Mouse (Mus musculus) lung, adult 18-20 months (tissue): ENCODE measurements around the gene Mfap2.

ENCODE experiments used
- DNase-seq, 2 experiments: peaks; one replicate each; pipeline ENCODE4 v3.0.0; 2022; ENCODE audit warnings: mixed read lengths in 2 of 2

Mfap2 gene

GRCm38 (mm10) chr4:141030541-141031206 lies 20.5 kb downstream of the Mfap2 start:
- DNase-seq = no peak

GRCm38 (mm10) chr4:141031733-141032132 lies 21.5 kb downstream of the Mfap2 start:
- DNase-seq = peak; percentile 71 to 81

- DNase-seq = peak; percentile 84 to 90
Observed at GRCm38 (mm10) chr4:141033606-141034549, 23.7 kb downstream of the Mfap2 start.

GRCm38 (mm10) chr4:141041117-141041516 lies 30.9 kb downstream of the Mfap2 start:
- DNase-seq = no peak

- peak in 1 of 2 experiments; percentile 57 for DNase-seq
Observed at GRCm38 (mm10) chr4:141044816-141045215, 34.6 kb downstream of the Mfap2 start.

- DNase-seq = no peak
Observed at GRCm38 (mm10) chr4:141048810-141049475, 38.7 kb downstream of the Mfap2 start.

GRCm38 (mm10) chr4:141049476-141049835 lies 39.2 kb downstream of the Mfap2 start:
- peak in 1 of 2 experiments; percentile 47 for DNase-seq

GRCm38 (mm10) chr4:141052442-141052841 lies 42.2 kb downstream of the Mfap2 start:
- no peak for DNase-seq

- no peak for DNase-seq
Observed at GRCm38 (mm10) chr4:141053138-141053537, 42.9 kb downstream of the Mfap2 start.

GRCm38 (mm10) chr4:141053568-141054161 lies 43.4 kb downstream of the Mfap2 start:
- DNase-seq = no peak

- no peak for DNase-seq
Observed at GRCm38 (mm10) chr4:141056970-141057369, 46.8 kb downstream of the Mfap2 start.

GRCm38 (mm10) chr4:141058835-141059234 lies 48.6 kb downstream of the Mfap2 start:
- no peak for DNase-seq

- no peak for DNase-seq
Observed at GRCm38 (mm10) chr4:141059616-141060425, 49.6 kb downstream of the Mfap2 start.

- peak; percentile 98 to 99 for DNase-seq
Observed at GRCm38 (mm10) chr4:141060426-141061301, 50.4 kb downstream of the Mfap2 start, which contains the start of gene Crocc. Gene Crocc, minus strand, starts transcription at chr4:141060550.

- DNase-seq = no peak
Observed at GRCm38 (mm10) chr4:141064104-141064659, 54.0 kb downstream of the Mfap2 start.

GRCm38 (mm10) chr4:141065123-141065522 lies 54.9 kb downstream of the Mfap2 start:
- peak; percentile 76 to 84 for DNase-seq
